Mouse (Mus musculus) kidney, postnatal 14 days (tissue): ENCODE results near the gene Brinp1.
A peak's percentile ranks its signal among the peaks of the same experiment; 100 is the strongest.
"Not testable (repeated sequence)": the region's sequence is repeated elsewhere in the genome, so short reads cannot be mapped to it uniquely, and the experiment has no call there.

Experiments
- DNase-seq: peaks from one replicate; pipeline ENCODE4 v3.0.0; 2022; ENCODE audit warnings: mixed read lengths

Brinp1 gene

DNA sequence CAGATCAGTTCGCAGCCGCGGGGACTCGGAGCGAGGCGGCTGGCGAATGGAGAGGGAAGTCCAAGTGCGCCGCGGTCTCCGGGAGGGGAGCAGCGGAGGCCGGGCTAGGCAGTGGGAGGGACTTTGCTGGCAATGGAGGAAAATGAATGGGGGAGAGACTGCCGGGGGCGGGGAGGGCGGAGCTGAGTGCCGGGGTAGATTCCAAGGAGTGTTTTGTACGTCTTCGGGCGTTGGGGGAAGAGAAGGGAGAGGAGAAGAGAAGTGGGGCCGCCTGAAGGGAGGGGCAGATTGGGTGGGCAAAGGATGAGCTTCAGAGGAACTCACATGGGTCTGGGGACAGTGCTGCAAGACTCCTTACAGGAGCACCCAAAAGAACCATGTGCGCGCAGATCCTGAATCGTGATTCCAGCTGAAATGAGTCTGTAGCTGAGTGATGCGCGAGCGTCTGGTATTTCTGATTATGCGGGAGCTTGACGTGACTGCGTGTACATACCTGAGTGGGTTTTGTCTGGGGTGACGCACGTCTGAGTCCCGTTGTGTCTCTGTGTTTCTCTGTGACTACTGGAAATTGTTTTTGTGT is at the start of gene Brinp1:
Gene Brinp1, minus strand, starts transcription at position 76 of the 580 bp plus-strand sequence.
- DNase-seq, result peak; percentile 32

GRCm38 (mm10) chr4:68957265-68957664 is 3.1 kb upstream of the Brinp1 start:
- no peak for DNase-seq

DNA sequence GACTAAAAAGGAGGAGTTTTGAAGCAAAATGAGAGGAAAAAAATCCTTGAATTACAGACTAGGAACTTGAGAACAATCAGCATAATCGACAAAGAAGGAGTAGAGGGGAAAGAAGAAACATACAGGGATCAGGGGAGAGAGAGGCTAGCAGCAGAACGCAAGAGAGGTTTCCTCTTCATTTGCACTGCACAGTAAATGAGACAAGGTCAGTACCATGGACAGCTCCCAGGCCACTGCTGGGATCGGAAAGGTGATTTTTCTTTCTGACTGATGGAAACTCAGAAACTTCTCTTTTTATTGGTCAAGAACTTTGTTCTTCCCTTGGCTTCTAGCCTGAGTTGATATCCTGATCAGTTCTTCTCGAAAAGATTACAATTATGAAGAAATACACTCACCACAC is 1.4 kb upstream of the Brinp1 start:
- DNase-seq, result peak; percentile 66

DNA sequence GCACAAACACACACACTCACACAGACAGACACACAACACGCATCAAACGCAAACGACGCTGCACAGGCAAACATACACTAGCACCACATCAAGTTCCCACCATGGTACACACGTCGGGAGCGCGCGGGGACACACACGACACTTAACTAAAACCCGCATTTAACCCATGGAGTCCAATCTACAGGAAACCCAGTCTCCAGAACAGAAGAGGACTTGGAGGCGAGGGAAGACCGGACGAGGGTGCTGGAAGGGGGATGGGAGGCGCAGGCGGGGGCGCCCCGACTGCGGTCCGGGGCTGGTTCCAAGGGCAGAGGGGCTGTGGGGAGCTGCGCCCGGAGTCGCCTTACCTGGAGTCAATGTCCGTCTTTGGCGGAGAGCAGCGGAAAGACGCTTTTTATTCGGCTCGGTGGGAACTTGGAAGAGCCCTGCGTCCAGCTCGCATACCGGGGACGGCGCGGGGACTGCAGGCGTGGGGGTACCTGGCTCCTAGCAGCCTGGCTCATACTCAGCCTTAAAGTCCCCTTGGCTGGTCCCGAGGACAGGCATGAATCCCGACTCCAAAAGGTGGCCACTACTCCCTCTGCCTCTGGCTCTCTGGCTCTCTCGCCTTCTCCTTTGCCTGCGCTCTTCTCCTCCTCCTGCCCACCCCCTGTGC is 403 bp downstream of the Brinp1 start:
- no peak for DNase-seq

DNA sequence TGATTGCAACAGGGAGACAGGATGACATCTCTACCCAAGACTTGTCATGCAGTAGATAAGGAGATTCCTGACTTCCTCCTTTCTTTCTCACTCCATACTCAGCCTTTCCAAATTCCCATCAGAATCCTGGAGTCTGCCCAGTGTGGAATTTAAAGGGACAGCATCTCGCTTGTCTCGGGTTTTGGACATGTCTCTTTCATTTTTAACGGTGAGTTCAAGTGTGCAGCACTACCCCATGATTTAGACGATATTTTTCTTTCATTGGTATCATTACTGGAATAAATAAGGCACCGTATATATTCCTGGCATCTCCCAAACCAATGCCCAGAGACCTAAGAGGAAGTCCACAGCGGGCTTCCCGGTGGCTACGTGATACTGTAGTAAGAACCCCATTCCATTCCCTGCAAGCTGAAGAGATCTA is 1.1 kb downstream of the Brinp1 start:
- no peak for DNase-seq

- peak; percentile 4 for DNase-seq
Observed at GRCm38 (mm10) chr4:68950556-68950955, 3.6 kb downstream of the Brinp1 start.

- no peak for DNase-seq
Observed at GRCm38 (mm10) chr4:68942938-68943337, 11.3 kb downstream of the Brinp1 start.

DNA sequence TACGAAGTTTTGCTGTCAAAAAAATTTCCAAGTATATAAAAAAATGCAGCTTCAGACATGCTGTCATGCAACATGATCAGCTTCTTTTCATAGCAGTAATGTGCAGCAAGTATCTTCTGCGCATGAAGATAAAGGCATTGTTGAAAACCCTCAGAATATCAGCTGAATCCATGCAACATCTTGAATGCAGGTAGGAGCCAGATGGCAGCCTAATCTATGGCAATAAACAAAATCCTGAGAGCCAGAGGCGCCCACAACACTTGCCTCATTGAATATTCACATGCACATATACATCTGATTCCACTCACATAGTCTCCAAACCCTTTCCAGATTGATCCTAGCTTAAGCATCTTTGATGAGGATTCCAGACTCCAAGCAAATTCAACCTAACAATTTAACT is 24.2 kb downstream of the Brinp1 start:
- DNase-seq, result no peak

- DNase-seq, result no peak
Observed at GRCm38 (mm10) chr4:68926091-68926490, 28.1 kb downstream of the Brinp1 start.

- no peak for DNase-seq
Observed at GRCm38 (mm10) chr4:68922944-68923343, 31.3 kb downstream of the Brinp1 start.

DNA sequence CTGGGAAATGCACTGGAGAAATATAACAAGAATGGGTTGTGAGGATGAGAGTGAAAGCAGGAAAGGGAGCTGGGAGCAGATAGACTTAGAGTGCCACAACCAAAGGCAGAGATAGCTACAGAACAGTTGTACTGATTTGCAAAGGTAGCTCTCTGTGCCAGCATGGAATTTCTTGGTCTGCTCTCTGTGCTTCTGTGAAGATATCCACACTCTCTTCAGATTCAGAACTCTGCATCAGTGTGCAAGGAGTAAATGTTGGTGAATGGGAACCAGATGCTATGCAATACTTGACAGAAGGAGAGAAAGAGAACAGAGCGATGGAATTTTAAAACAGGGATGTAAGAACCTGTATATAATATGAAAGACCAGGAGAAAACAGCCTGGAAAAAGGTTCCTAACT is 31.7 kb downstream of the Brinp1 start:
- no peak for DNase-seq

GRCm38 (mm10) chr4:68920127-68920526 is 34.1 kb downstream of the Brinp1 start:
- no peak for DNase-seq

- no peak for DNase-seq
Observed at GRCm38 (mm10) chr4:68910942-68911341, 43.3 kb downstream of the Brinp1 start.

- no peak for DNase-seq
Observed at GRCm38 (mm10) chr4:68906417-68907210, 47.6 kb downstream of the Brinp1 start.

- DNase-seq, result no peak
Observed at GRCm38 (mm10) chr4:68890526-68890925, 63.7 kb downstream of the Brinp1 start.

- DNase-seq, result no peak
Observed at GRCm38 (mm10) chr4:68886276-68886675, 67.9 kb downstream of the Brinp1 start.

- no peak for DNase-seq
Observed at GRCm38 (mm10) chr4:68872028-68872427, 82.2 kb downstream of the Brinp1 start.

- DNase-seq, result no peak
Observed at GRCm38 (mm10) chr4:68865135-68865767, 88.9 kb downstream of the Brinp1 start.

DNA sequence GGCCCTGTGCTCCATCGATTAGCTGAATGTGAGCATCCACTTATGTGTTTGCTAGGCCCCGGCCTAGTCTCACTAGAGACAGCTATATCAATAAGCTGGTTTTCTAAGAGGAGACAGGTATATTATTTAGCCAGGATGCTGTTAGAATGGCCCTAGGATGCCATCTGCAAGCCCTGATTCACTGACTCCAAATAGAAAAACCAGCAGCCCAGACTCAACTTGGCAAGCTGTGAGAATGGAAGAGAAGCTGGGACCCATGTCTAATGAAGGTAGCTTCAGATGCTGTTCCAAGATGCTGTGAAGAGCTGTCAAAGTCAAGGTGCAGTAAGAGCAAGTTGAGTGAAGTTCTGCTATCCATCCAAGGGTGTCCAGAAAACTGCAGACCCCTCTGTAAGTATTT is 89.5 kb downstream of the Brinp1 start:
- no peak for DNase-seq

- peak; percentile 2 for DNase-seq
Observed at GRCm38 (mm10) chr4:68856868-68857267, 97.3 kb downstream of the Brinp1 start.

DNA sequence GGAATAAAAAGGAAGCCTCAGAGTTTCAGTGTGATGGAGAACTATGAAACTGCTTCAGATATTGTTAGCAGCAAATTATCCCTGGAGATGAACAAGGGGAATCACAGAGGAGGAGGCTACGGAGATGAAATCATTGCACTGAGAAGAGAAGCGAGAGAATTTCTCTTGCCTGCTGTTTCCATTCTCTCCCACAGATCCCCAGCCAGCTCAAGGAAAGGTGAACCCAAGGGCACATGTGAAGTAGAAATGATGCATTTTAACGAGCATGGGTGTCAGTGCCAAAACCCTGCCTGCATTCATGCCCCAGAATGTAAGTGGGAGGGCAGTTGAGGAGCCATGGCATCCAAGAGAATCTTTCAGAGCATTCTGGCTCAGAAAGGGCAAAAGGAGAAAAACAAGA is 104.5 kb downstream of the Brinp1 start:
- no peak for DNase-seq

DNA sequence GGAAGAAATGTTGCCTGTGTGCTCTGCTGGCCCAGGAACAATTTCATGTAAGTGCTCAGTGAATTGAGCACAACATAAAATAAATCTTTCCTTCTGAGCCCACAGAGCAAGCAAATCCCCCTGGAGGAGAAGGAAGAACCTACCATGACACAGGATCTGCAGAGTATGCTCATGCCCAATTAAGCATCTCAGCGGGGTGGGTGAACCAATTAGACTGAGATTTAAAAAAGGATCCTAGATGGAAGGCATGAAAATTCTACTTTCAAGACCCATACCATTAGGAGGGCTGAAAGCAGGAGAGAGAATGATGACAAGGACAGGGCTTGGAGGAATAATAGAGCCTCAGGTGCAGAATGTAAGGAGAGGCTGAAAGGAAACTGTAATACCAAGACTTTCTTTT is 107.2 kb downstream of the Brinp1 start:
- no peak for DNase-seq

DNA sequence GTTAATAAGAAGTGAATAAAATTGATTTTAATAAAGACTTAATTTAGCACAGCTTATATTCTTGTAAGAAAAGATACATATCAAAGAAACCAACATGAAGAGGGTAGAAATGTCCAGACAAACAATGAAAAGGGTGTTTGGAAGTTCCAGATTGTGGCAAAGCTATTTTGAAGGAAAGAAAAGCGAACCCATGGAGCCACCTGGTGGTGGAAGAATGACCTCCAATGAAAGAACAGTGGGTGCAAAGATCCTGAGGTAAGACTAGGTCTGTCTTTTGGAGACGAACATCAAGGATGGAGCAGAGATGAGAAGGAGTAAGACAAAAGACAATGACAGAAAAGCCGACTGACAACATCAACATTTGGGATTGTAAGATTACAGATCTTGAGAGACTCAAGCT is 108.2 kb downstream of the Brinp1 start:
- DNase-seq, result peak; percentile 23

- DNase-seq, result not testable (repeated sequence)
Observed at GRCm38 (mm10) chr4:68813997-68814396, 140.2 kb downstream of the Brinp1 start.
